In genomic region chr8:4779254-4780055, GRCm38 (mm10) we compare ENCODE assay signal across 7 mouse cellular contexts. TPM values are rescaled to one million over a fixed set of nuclear protein-coding genes. Genes with fewer than 3 reads are reported as not detected.
DNase-seq lines count a peak whose midpoint lies in the region; ATAC-seq lines count a peak whose summit lies in the region.

Gene Shcbp1 (minus strand): TSS chr8:4779567.

- WGBS in intestine, embryonic 15.5 days: 4% methylated on average over 29 of the region's 29 CpGs
- WGBS in midbrain, embryonic 10.5 days: 10% methylated on average over 29 of the region's 29 CpGs

- H3K4me1 ChIP-seq in intestine, embryonic 15.5 days (replicated peaks): peaks cover 9% of the 10 kb centered on the region; the same call in 1 of the 2 replicates
- H3K4me1 ChIP-seq in midbrain, embryonic 10.5 days: peaks cover 11% of the 10 kb centered on the region

- intact Hi-C loops in gastrocnemius, postnatal 36 days (cut with DNase I): loop anchor here (5.0 to 10.0 kb wide), 2 partner anchors 102 to 165 kb away; partner anchors contain the start of gene Zfp958
- intact Hi-C loops in left cerebral cortex, postnatal 25 days (cut with DNase I): loop anchor here (5.0 kb wide), 1 partner anchor 102 kb away; no protein-coding TSS in a partner anchor

- DNase-seq in adrenal gland, adult 2 months: peak; percentile 90
- peak; percentile 86 for DNase-seq in embryo, embryonic 11.5 days (ENCODE audit: low read depth, low spot score)
- DNase-seq in gastrocnemius, postnatal 36 days: peak; percentile 83 to 85
- peak; percentile 89 to 96 for DNase-seq in left cerebral cortex, postnatal 25 days (ENCODE audit: low spot score in 2 of 2)
- DNase-seq in midbrain, embryonic 10.5 days (ENCODE audit: low spot score): peak; percentile 87
- DNase-seq in right cerebral cortex, postnatal 4 days: peak; percentile 93

- H3K4me2 ChIP-seq in intestine, embryonic 15.5 days (replicated peaks): peak within 1 kb of the TSS; percentile 62

- 0 out of 2 replicates have a peak, but pooled peaks cover 3% of the 10 kb centered on the region for H3K36me3 ChIP-seq in intestine, embryonic 15.5 days
- H3K36me3 ChIP-seq in midbrain, embryonic 10.5 days: peaks cover 28% of the 10 kb centered on the region

- H3K27ac ChIP-seq in intestine, embryonic 15.5 days: no peak within 1 kb of the TSS
- H3K27ac ChIP-seq in midbrain, embryonic 10.5 days (replicated peaks): peak within 1 kb of the TSS; percentile 86

- H3K9ac ChIP-seq in intestine, embryonic 15.5 days: peak within 1 kb of the TSS; percentile 58

- peak; percentile 97 for ATAC-seq in intestine, embryonic 15.5 days

- no peaks in the 10 kb centered on the region for H3K9me3 ChIP-seq in intestine, embryonic 15.5 days
- H3K9me3 ChIP-seq in midbrain, embryonic 10.5 days (replicated peaks): peaks cover 21% of the 10 kb centered on the region

- H3K4me3 ChIP-seq in intestine, embryonic 15.5 days (replicated peaks): peak within 1 kb of the TSS; percentile 56
- H3K4me3 ChIP-seq in midbrain, embryonic 10.5 days: peak within 1 kb of the TSS; percentile 87

- no peaks in the 10 kb centered on the region for H3K27me3 ChIP-seq in intestine, embryonic 15.5 days (replicated peaks)
- H3K27me3 ChIP-seq in midbrain, embryonic 10.5 days (ENCODE audit: low read depth, poor library complexity, severe bottlenecking): no peaks in the 10 kb centered on the region

RNA-seq across cellular contexts. Expression of gene Shcbp1, which starts in this region (rescaled TPM):
- total RNA-seq in adrenal gland, adult 2 months (2021): under 1 TPM; 0.32 to 0.86 TPM
- polyA plus RNA-seq in adrenal gland, adult 2 months (2012; rRNA removed): not detected in 2 replicates
- total RNA-seq in gastrocnemius, postnatal 36 days (2021): under 1 TPM; 0.32 to 0.59 TPM
- 58.7 and 69.6 TPM in 2 replicates for polyA plus RNA-seq in intestine, embryonic 15.5 days (2015; fragmentation: Nextera tagmentation; extraction: Ambion mirVana)
- total RNA-seq in left cerebral cortex, postnatal 25 days (2021): 1 to 10 TPM in 1 of 2 experiments, under 1 TPM in 1; 0.50 to 1.2 TPM
- polyA plus RNA-seq in midbrain, embryonic 10.5 days (2016; fragmentation: Nextera tagmentation; extraction: Ambion mirVana): 82.0 and 93.2 TPM in 2 replicates

Comparison
In these comparisons a context has a peak if more than half of its experiments do, and no peak if none do; other contexts are left out.
1. RNA of gene Shcbp1 (polyA plus RNA-seq): 82.0 to 93.2 TPM in midbrain, embryonic 10.5 days and 58.7 to 69.6 TPM in intestine, embryonic 15.5 days; not detected in adrenal gland, adult 2 months; every median in the first group is over 10 times any median in the second.
2. Peak in DNase-seq in adrenal gland, adult 2 months; RNA of the gene not detected or under 1 TPM.
3. Peak in DNase-seq in gastrocnemius, postnatal 36 days; RNA of the gene not detected or under 1 TPM.
4. Peak in every context shown above with its lines, with median percentiles within 50 percentile points of each other: DNase-seq.